Mouse (Mus musculus): ENCODE measurements around the gene Frmpd3.

DNA sequence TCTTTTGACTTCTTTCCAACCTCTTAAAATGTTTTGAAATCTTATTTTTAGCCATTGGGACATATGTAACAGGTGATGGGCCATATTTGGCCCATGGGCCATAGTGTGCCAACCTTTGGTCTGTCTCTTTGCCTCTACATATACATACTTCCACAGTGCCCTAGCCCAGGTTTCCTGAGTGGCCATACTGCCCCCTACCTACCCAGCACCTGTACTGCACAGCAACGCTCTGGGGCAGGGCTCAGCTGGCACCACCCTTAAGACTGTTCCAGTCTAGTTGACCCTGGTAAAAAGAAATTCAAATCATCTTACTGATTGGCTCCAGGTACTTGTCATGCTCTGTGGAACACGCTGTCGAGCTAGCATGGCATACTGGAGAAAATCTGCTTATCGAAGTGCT lies 60.8 kb downstream of the Frmpd3 start:
- TF ChIP-seq POLR2A (IDR thresholded peaks at IDR 0.05; ENCODE audit: borderline replicate concordance, extremely low read depth, insufficient read depth, insufficient read length, poor library complexity, severe bottlenecking): no peak
- peak; percentile 28; the same call in 1 of the 2 replicates for TF ChIP-seq CTCF (IDR thresholded peaks at IDR 0.05; ENCODE audit: borderline replicate concordance, extremely low read depth, insufficient read depth, insufficient read length)
